Mouse (Mus musculus): ENCODE measurements around the gene Hoxa13.

DNA sequence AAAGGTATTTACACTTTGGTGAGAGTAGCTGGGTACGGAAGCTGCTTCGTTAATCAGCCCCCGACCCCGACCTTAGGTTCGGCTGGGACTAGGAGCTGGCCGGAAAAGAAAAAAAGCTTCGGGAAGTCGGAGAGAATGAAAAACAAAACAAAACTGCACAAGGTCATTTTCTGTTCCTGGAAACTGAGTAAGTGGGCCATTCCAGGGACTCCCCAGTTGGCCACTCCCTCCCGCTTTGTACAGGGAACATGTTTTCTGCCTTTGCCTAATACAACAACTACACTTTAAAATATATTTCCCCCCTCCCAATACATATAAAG is 5.9 kb upstream of the Hoxa13 start:
- TF ChIP-seq CTCF (IDR thresholded peaks at IDR 0.05; ENCODE audit: control insufficient read depth, insufficient read depth, insufficient read length) (no peak), MYOD1 (IDR thresholded peaks at IDR 0.05; ENCODE audit: control insufficient read depth, insufficient read length, low read depth) (no peak), CEBPB (IDR thresholded peaks at IDR 0.05; ENCODE audit: low read depth) (no peak), USF1 (IDR thresholded peaks at IDR 0.05; ENCODE audit: low read depth) (no peak)
